Mouse (Mus musculus): ENCODE data around the gene Nodal. TPM values are rescaled to one million over a fixed set of nuclear protein-coding genes. Genes with fewer than 3 reads are reported as not detected.

Gene Nodal
- polyA plus RNA-seq, 1 experiment from 2014 or later = 0.30 TPM

GRCm38 (mm10) chr10:61405958-61406357, 11.8 kb upstream of the Nodal start:
- H3K4me3 ChIP-seq (ENCODE audit: low read depth, low read length) = no peak overlapping the region
- 6% methylated on average over 10 of the region's 10 CpGs for WGBS
- no peak overlapping the region for H3K4me2 ChIP-seq (ENCODE audit: low read length)
- peaks cover 3% of the 10 kb centered on the region; the same call in 1 of the 2 replicates for H3K4me1 ChIP-seq (ENCODE audit: control insufficient read depth, insufficient read depth, low read length)
- H3K27ac ChIP-seq (ENCODE audit: low read length) = no peak overlapping the region
- H3K36me3 ChIP-seq (ENCODE audit: control insufficient read depth, insufficient read depth, low read length) = no peaks in the 10 kb centered on the region
- no peaks in the 10 kb centered on the region for H3K9me3 ChIP-seq (replicated peaks; ENCODE audit: control insufficient read depth, low read length, poor library complexity, severe bottlenecking)
- H3K9ac ChIP-seq (ENCODE audit: low read depth, low read length) = no peak overlapping the region
- ATAC-seq = no peak
- H3K27me3 ChIP-seq (ENCODE audit: control insufficient read depth, insufficient read depth, low read depth, low read length) = peaks cover 3% of the 10 kb centered on the region; the same call in 1 of the 2 replicates

DNA sequence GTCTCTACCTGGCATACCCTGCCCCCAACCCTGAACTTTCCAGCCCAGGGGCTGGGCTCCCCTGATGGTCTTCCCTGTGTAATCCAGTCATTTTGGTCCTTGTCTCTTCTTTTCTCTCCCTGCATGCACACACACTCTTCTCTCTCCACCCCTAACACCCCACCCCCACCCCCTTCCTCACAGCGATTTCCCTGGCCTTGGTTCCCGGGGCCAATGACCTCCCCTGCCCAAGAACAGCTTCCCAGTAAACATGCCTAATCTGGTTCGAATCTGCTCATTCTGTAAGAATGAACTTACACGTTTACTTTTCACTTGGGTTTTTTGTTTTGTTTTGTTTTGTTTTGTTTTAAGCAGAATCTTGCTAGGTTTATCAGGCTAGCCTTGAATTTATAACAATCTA, 8.0 kb upstream of the Nodal start:
- WGBS = 5% methylated on average over 4 of the region's 4 CpGs
- H3K36me3 ChIP-seq (ENCODE audit: control insufficient read depth, insufficient read depth, low read length) = no peaks in the 10 kb centered on the region
- H3K9ac ChIP-seq (ENCODE audit: low read depth, low read length) = no peak overlapping the region
- peaks cover 3% of the 10 kb centered on the region; the same call in 1 of the 2 replicates for H3K27me3 ChIP-seq (ENCODE audit: control insufficient read depth, insufficient read depth, low read depth, low read length)
- no peak overlapping the region for H3K4me3 ChIP-seq (ENCODE audit: low read depth, low read length)
- H3K4me2 ChIP-seq (ENCODE audit: low read length) = no peak overlapping the region
- peaks cover 3% of the 10 kb centered on the region; the same call in 1 of the 2 replicates for H3K4me1 ChIP-seq (ENCODE audit: control insufficient read depth, insufficient read depth, low read length)
- no peaks in the 10 kb centered on the region for H3K9me3 ChIP-seq (replicated peaks; ENCODE audit: control insufficient read depth, low read length, poor library complexity, severe bottlenecking)
- H3K27ac ChIP-seq (ENCODE audit: low read length) = no peak overlapping the region
- no peak for ATAC-seq

DNA sequence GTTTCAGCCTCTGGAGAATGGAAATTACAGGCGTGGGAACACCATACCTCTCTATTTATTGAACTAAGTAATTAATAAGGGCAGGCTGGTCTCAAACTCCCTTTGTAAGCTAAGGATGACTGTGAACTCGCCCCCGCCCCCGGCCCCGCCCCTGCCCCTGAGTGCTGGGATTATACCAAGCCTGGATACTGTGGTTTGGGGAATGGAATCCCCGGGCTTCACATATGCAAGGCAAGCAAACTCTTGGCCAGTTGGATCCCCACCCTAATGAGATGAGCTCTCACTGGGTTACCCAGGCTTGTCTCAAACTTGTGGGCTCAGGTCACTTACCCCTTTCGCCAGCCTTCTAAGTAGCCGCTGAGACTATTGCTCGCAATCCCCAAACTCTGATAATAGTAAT, 7.6 kb upstream of the Nodal start:
- Histone ChIP-seq H3K9ac (ENCODE audit: low read depth, low read length) (no peak overlapping the region), H3K4me3 (ENCODE audit: low read depth, low read length) (no peak overlapping the region), H3K4me2 (ENCODE audit: low read length) (no peak overlapping the region), H3K27me3 (ENCODE audit: control insufficient read depth, insufficient read depth, low read depth, low read length) (peaks cover 3% of the 10 kb centered on the region; the same call in 1 of the 2 replicates), H3K27ac (ENCODE audit: low read length) (no peak overlapping the region), H3K9me3 (replicated peaks; ENCODE audit: control insufficient read depth, low read length, poor library complexity, severe bottlenecking) (no peaks in the 10 kb centered on the region), H3K4me1 (ENCODE audit: control insufficient read depth, insufficient read depth, low read length) (peaks cover 3% of the 10 kb centered on the region; the same call in 1 of the 2 replicates), H3K36me3 (ENCODE audit: control insufficient read depth, insufficient read depth, low read length) (no peaks in the 10 kb centered on the region)
- WGBS = 22% methylated on average over 9 of the region's 9 CpGs
- ATAC-seq = no peak

DNA sequence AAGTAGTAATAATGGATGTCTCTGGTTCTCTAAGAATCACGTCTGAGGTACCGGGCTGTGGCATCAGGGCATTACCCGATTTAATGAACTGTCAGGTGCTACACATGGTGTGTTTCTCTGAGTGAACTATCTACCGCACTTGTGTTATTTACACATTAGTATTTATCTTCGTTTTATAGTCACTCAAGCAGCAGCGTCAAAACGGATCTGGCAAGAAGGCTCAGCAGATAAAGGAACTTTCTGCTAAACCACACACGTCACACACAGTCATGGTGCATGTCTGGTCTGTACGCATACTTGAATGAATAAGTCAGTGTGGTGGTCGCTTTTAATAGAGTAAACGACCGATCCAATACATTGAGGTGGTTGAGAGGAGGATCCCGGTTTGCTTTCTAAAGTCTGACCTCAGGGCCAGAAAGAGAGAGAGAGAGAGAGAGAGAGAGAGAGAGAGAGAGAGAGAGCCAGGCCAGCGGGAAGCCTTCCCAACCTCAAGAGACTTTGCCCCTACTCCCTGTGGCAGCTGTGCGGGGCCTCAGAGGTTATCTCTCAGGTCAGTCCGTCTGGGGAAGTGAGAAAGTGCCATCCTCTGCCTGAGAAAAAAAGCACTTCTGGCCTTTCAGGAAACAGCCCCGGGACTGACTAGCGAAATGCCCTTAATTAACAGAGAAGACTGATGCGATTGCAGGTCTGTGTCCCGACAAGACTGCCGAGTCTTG, 4.7 kb upstream of the Nodal start:
- H3K27ac ChIP-seq (ENCODE audit: low read length) = no peak overlapping the region
- no peak overlapping the region for H3K4me2 ChIP-seq (ENCODE audit: low read length)
- no peaks in the 10 kb centered on the region for H3K9me3 ChIP-seq (replicated peaks; ENCODE audit: control insufficient read depth, low read length, poor library complexity, severe bottlenecking)
- no peak for ATAC-seq
- H3K4me1 ChIP-seq (ENCODE audit: control insufficient read depth, insufficient read depth, low read length) = peaks cover 3% of the 10 kb centered on the region
- H3K4me3 ChIP-seq (ENCODE audit: low read depth, low read length) = no peak overlapping the region
- no peaks in the 10 kb centered on the region for H3K36me3 ChIP-seq (ENCODE audit: control insufficient read depth, insufficient read depth, low read length)
- no peak overlapping the region for H3K9ac ChIP-seq (ENCODE audit: low read depth, low read length)
- H3K27me3 ChIP-seq (ENCODE audit: control insufficient read depth, insufficient read depth, low read depth, low read length) = peaks cover 10% of the 10 kb centered on the region
- 65% methylated on average over 21 of the region's 21 CpGs for WGBS

- H3K4me3 ChIP-seq (ENCODE audit: low read depth, low read length) = no peak overlapping the region
- no peak for ATAC-seq
- H3K9me3 ChIP-seq (replicated peaks; ENCODE audit: control insufficient read depth, low read length, poor library complexity, severe bottlenecking) = no peaks in the 10 kb centered on the region
- peaks cover 23% of the 10 kb centered on the region for H3K27me3 ChIP-seq (ENCODE audit: control insufficient read depth, insufficient read depth, low read depth, low read length)
- WGBS = 75% methylated on average over 3 of the region's 3 CpGs
- no peak overlapping the region for H3K27ac ChIP-seq (ENCODE audit: low read length)
- H3K4me2 ChIP-seq (ENCODE audit: low read length) = no peak overlapping the region
- no peak overlapping the region for H3K9ac ChIP-seq (ENCODE audit: low read depth, low read length)
- H3K4me1 ChIP-seq (ENCODE audit: control insufficient read depth, insufficient read depth, low read length) = peaks cover 10% of the 10 kb centered on the region
- no peaks in the 10 kb centered on the region for H3K36me3 ChIP-seq (ENCODE audit: control insufficient read depth, insufficient read depth, low read length)
These were observed 2.5 kb upstream of the Nodal start for GRCm38 (mm10) chr10:61415240-61415639.

DNA sequence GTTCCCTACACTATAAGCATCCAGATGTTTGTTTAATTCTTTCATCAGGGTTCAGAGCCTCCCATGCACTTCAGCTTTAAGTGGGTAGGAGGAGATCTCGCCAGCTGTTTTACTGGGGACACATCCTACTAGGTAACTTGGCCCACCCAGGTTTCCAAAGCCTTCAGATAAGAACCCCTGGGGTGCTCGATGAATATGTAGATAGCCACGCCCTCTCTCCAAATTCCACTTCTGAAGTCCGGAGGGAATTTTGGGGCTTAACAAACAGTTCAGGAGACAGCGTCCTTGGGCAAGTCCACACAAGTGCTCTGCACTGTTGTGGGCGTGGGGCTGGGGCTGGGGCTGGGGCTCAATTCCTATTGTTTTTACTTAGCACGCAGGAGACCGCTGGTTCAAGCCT, 1.9 kb upstream of the Nodal start:
- H3K27ac ChIP-seq (ENCODE audit: low read length) = no peak overlapping the region
- no peaks in the 10 kb centered on the region for H3K9me3 ChIP-seq (replicated peaks; ENCODE audit: control insufficient read depth, low read length, poor library complexity, severe bottlenecking)
- H3K9ac ChIP-seq (ENCODE audit: low read depth, low read length) = no peak overlapping the region
- H3K4me2 ChIP-seq (ENCODE audit: low read length) = no peak overlapping the region
- H3K4me1 ChIP-seq (ENCODE audit: control insufficient read depth, insufficient read depth, low read length) = peaks cover 10% of the 10 kb centered on the region
- WGBS = 24% methylated on average over 8 of the region's 8 CpGs
- ATAC-seq = no peak
- H3K36me3 ChIP-seq (ENCODE audit: control insufficient read depth, insufficient read depth, low read length) = no peaks in the 10 kb centered on the region
- no peak overlapping the region for H3K4me3 ChIP-seq (ENCODE audit: low read depth, low read length)
- H3K27me3 ChIP-seq (ENCODE audit: control insufficient read depth, insufficient read depth, low read depth, low read length) = peaks cover 26% of the 10 kb centered on the region

GRCm38 (mm10) chr10:61416561-61416960, 1.2 kb upstream of the Nodal start:
- 47% methylated on average over 7 of the region's 7 CpGs for WGBS
- Histone ChIP-seq H3K4me1 (ENCODE audit: control insufficient read depth, insufficient read depth, low read length) (peaks cover 10% of the 10 kb centered on the region), H3K9me3 (replicated peaks; ENCODE audit: control insufficient read depth, low read length, poor library complexity, severe bottlenecking) (no peaks in the 10 kb centered on the region), H3K36me3 (ENCODE audit: control insufficient read depth, insufficient read depth, low read length) (no peaks in the 10 kb centered on the region), H3K27ac (ENCODE audit: low read length) (no peak overlapping the region), H3K4me3 (ENCODE audit: low read depth, low read length) (no peak overlapping the region), H3K4me2 (ENCODE audit: low read length) (no peak overlapping the region), H3K9ac (ENCODE audit: low read depth, low read length) (no peak overlapping the region), H3K27me3 (ENCODE audit: control insufficient read depth, insufficient read depth, low read depth, low read length) (peaks cover 26% of the 10 kb centered on the region)
- no peak for ATAC-seq

GRCm38 (mm10) chr10:61417046-61417445, 726 bp upstream of the Nodal start:
- Histone ChIP-seq H3K9me3 (replicated peaks; ENCODE audit: control insufficient read depth, low read length, poor library complexity, severe bottlenecking) (no peaks in the 10 kb centered on the region), H3K9ac (ENCODE audit: low read depth, low read length) (no peak overlapping the region), H3K4me1 (ENCODE audit: control insufficient read depth, insufficient read depth, low read length) (peaks cover 10% of the 10 kb centered on the region), H3K27ac (ENCODE audit: low read length) (no peak overlapping the region), H3K4me2 (ENCODE audit: low read length) (no peak overlapping the region), H3K4me3 (ENCODE audit: low read depth, low read length) (no peak overlapping the region), H3K27me3 (ENCODE audit: control insufficient read depth, insufficient read depth, low read depth, low read length) (peaks cover 26% of the 10 kb centered on the region), H3K36me3 (ENCODE audit: control insufficient read depth, insufficient read depth, low read length) (no peaks in the 10 kb centered on the region)
- no peak for ATAC-seq
- WGBS = 66% methylated on average over 2 of the region's 2 CpGs

GRCm38 (mm10) chr10:61418131-61418900, 544 bp downstream of the Nodal start:
- Histone ChIP-seq H3K4me1 (ENCODE audit: control insufficient read depth, insufficient read depth, low read length) (peaks cover 10% of the 10 kb centered on the region), H3K4me3 (ENCODE audit: low read depth, low read length) (peak overlapping the region; percentile 46), H3K27me3 (ENCODE audit: control insufficient read depth, insufficient read depth, low read depth, low read length) (peaks cover 26% of the 10 kb centered on the region), H3K4me2 (ENCODE audit: low read length) (peak overlapping the region; percentile 83), H3K9me3 (replicated peaks; ENCODE audit: control insufficient read depth, low read length, poor library complexity, severe bottlenecking) (no peaks in the 10 kb centered on the region), H3K9ac (ENCODE audit: low read depth, low read length) (peak overlapping the region; percentile 54), H3K36me3 (ENCODE audit: control insufficient read depth, insufficient read depth, low read length) (no peaks in the 10 kb centered on the region), H3K27ac (ENCODE audit: low read length) (no peak overlapping the region)
- 4% methylated on average over 50 of the region's 50 CpGs for WGBS
- peak; percentile 63; the same call in 1 of the 2 replicates for ATAC-seq
